Mouse (Mus musculus): Measurements from ENCODE around the gene Slc9a9. TPM values are rescaled to one million over a fixed set of nuclear protein-coding genes. Genes with fewer than 3 reads are reported as not detected.
A peak's percentile ranks its signal among the peaks of the same experiment; 100 is the strongest.

Slc9a9 gene
- polyA plus RNA-seq, 1 experiment from 2014 or later = 2.2 TPM

DNA sequence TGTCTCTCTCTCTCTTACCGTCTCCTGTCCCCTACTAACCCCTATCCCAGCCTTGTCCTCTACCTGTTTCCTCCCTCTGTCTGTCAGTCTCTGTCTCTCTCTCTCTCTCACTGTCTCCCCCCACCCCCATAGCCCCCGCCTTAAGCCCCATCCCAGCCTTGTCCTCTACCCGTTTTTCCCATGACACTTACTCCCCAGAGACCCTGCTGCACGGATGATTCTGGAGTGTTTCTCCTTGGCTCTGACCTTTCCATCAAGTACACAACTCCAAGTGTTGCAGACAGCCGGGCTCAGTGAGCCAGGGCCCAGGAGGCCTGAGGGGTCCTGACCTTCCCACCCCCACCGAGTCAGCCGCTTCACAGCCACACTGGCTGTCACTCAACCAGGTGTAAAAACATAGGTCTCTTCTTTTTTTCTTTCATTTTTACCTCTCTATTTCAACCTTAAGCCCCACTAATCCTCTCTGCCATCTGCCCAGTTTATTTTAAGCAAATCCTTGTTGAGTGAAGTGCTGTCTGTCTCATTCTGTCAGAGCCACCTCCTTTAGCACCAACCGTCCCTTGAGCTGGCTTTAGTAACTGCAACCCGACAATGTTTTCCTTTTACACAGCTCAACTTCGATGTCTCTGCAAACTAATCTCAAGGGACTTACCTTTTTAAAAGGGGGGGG lies 32.4 kb downstream of the Slc9a9 start:
- H3K4me2 ChIP-seq = no peak overlapping the region
- H3K9ac ChIP-seq (replicated peaks) = no peak overlapping the region
- no peak for ATAC-seq (ENCODE audit: insufficient number of reproducible peaks, insufficient read depth, low FRiP score, low TSS enrichment, low read depth)
- WGBS = 48% methylated on average over 10 of the region's 10 CpGs
- peaks cover 11% of the 10 kb centered on the region for H3K4me1 ChIP-seq (replicated peaks)
- H3K27me3 ChIP-seq = no peaks in the 10 kb centered on the region
- H3K4me3 ChIP-seq (replicated peaks) = no peak overlapping the region
- H3K36me3 ChIP-seq = no peaks in the 10 kb centered on the region
- no peak overlapping the region for H3K27ac ChIP-seq
- H3K9me3 ChIP-seq = no peaks in the 10 kb centered on the region

DNA sequence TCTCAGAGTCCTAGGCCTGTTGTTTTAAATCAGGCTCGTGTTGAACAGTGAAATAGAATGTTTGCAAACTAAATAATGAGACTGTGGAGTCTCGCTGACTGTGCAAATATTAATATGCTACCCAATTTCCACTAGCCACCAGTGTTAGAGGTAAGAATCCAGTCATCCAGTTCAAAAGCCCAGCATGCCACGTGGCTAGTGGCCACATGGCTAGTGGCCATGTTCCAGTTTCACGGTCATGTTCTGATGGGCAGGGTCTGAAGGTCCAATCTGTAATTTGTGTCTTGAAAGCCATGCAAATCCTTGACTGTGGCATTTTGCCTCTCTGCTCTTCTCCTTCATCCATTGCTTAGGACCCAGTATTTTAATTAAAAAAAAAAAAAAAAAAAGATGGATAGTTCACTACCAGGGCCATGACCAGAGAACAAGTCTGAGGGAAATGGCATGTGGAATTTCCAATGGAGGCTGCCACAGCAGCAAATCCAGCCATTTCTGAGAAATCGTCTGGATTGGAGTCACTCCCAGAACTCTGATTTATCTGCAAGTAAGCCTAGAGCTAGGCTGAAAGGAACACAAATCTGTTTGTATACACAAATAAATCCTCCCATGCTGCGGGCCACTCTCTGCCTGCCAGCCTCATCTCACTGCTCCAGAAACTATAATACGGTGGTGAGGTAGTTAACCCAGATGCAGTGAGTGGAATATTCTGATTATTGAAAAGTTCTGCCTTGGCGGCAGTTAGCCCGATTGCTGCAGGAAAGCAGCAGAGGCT lies 35.5 kb downstream of the Slc9a9 start:
- Histone ChIP-seq H3K4me3 (replicated peaks) (no peak overlapping the region), H3K27me3 (no peaks in the 10 kb centered on the region), H3K4me1 (replicated peaks) (peaks cover 11% of the 10 kb centered on the region), H3K27ac (no peak overlapping the region), H3K36me3 (no peaks in the 10 kb centered on the region), H3K9ac (replicated peaks) (no peak overlapping the region), H3K4me2 (no peak overlapping the region), H3K9me3 (no peaks in the 10 kb centered on the region)
- ATAC-seq (ENCODE audit: insufficient number of reproducible peaks, insufficient read depth, low FRiP score, low TSS enrichment, low read depth) = no peak
- 86% methylated on average over 9 of the region's 9 CpGs for WGBS

DNA sequence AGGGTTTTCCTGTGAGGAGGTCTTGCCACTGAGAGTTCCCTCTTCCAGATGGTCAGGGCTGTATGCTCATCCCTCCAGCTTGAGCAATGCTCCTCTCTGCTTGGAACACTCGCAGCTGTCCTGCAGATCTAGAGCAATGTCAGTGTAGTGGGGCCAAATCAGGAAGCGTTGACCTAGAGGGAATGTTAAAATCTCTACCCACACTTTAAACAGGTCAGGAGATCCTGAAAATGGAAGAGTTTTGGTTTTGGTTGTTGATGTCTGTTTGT lies 36.0 kb downstream of the Slc9a9 start:
- ATAC-seq (ENCODE audit: insufficient number of reproducible peaks, insufficient read depth, low FRiP score, low TSS enrichment, low read depth) = no peak
- H3K4me2 ChIP-seq = no peak overlapping the region
- no peak overlapping the region for H3K27ac ChIP-seq
- WGBS = 84% methylated on average over 2 of the region's 2 CpGs
- H3K4me1 ChIP-seq (replicated peaks) = peaks cover 11% of the 10 kb centered on the region
- H3K9ac ChIP-seq (replicated peaks) = no peak overlapping the region
- H3K27me3 ChIP-seq = no peaks in the 10 kb centered on the region
- H3K9me3 ChIP-seq = no peaks in the 10 kb centered on the region
- no peaks in the 10 kb centered on the region for H3K36me3 ChIP-seq
- H3K4me3 ChIP-seq (replicated peaks) = no peak overlapping the region

DNA sequence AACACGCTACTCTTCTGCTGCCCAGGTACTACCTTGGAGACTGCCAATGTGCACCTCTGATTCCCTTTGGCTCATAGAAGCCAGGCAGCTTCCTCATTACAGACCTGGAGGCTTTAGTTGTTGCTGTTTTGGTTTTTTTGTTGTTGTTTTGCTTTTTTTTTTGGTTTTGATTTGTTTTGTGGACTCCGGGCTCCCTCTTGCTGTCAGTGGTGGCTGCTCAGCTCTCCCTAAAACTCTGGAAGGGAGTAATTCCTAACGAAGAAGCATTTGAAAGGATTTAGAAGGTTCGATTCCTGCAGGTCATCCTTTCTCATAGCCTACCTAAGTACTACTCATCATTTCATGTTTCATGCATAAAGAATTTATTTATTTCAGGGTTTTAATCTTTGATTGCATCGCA lies 42.4 kb downstream of the Slc9a9 start:
- WGBS = 91% methylated on average over 5 of the region's 5 CpGs

DNA sequence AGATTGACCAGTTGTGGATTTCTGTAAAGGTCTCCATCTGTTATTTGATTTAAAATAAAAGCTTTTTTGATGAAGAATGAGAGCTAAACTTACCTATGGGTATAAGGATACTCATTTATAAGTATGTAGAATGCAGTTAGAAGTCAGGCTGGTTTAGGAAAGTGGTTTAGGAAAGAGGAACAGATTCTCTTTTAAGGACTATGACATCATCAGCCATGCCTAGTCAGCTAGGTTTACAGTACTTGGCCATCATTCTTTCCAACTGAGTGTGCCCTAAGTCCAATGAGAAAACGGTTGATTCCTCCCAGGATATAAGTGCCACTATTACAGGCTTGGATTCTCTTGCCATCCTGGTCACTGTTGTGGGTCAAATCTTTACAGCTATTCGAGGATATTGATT lies 47.0 kb downstream of the Slc9a9 start:
- Histone ChIP-seq H3K27me3 (no peaks in the 10 kb centered on the region), H3K4me1 (replicated peaks) (peaks cover 7% of the 10 kb centered on the region; the same call in 1 of the 2 replicates), H3K36me3 (no peaks in the 10 kb centered on the region), H3K4me3 (replicated peaks) (no peak overlapping the region), H3K9ac (replicated peaks) (no peak overlapping the region), H3K4me2 (no peak overlapping the region), H3K27ac (no peak overlapping the region), H3K9me3 (no peaks in the 10 kb centered on the region)
- no peak for ATAC-seq (ENCODE audit: insufficient number of reproducible peaks, insufficient read depth, low FRiP score, low TSS enrichment, low read depth)
- WGBS = 74% methylated on average over 2 of the region's 2 CpGs

More for the DNA sequence above, 42.4 kb downstream of the Slc9a9 start:
- Histone ChIP-seq H3K4me1 (replicated peaks) (no peaks in the 10 kb centered on the region), H3K9me3 (no peaks in the 10 kb centered on the region), H3K36me3 (no peaks in the 10 kb centered on the region), H3K9ac (replicated peaks) (no peak overlapping the region), H3K4me3 (replicated peaks) (no peak overlapping the region), H3K27ac (no peak overlapping the region), H3K4me2 (no peak overlapping the region), H3K27me3 (no peaks in the 10 kb centered on the region)
- ATAC-seq (ENCODE audit: insufficient number of reproducible peaks, insufficient read depth, low FRiP score, low TSS enrichment, low read depth) = no peak

DNA sequence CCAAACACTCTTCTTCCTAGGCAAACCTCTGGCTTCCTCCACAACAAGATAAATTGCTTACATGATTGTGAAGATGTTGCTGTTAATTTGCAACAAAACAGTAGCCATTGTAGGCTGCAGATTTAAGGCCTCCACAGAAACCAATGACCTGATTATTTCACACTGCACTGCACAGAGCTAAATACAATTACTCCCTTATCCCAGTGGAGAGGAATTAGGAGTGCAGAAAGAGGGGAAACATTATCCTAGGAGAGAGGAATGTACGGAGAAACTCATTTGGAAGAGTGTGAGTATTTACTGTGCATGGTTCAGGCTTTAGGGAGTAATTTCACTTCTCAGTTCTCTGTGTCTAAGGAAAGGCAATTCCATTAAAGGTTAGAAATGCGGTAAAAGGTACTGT lies 53.9 kb downstream of the Slc9a9 start:
- no peaks in the 10 kb centered on the region for H3K9me3 ChIP-seq
- no peak overlapping the region for H3K4me2 ChIP-seq
- no peak for ATAC-seq (ENCODE audit: insufficient number of reproducible peaks, insufficient read depth, low FRiP score, low TSS enrichment, low read depth)
- no peak overlapping the region for H3K9ac ChIP-seq (replicated peaks)
- no peak overlapping the region for H3K4me3 ChIP-seq (replicated peaks)
- 66% methylated on average over 2 of the region's 2 CpGs for WGBS
- no peaks in the 10 kb centered on the region for H3K4me1 ChIP-seq (replicated peaks)
- H3K36me3 ChIP-seq = no peaks in the 10 kb centered on the region
- no peak overlapping the region for H3K27ac ChIP-seq
- no peaks in the 10 kb centered on the region for H3K27me3 ChIP-seq

DNA sequence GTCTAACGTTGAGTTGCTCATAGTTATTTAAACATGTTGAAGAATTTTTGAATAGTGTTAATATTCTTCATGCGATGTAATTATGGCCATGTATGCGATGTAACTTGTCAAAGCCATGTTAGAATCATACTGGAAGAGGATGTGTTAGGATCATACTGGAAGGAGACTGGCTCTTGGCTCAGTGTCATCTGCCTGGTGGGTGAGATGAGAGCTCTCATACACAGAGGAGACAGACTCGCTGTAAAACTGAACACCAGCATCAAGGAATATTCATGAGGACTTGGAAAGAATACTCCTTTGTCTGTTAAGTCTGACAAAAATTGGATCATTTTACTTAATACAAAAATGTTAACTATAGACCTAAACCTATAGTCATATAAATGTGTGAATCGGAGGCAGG lies 55.4 kb downstream of the Slc9a9 start:
- no peak overlapping the region for H3K27ac ChIP-seq
- no peak for ATAC-seq (ENCODE audit: insufficient number of reproducible peaks, insufficient read depth, low FRiP score, low TSS enrichment, low read depth)
- no peak overlapping the region for H3K4me3 ChIP-seq (replicated peaks)
- no peaks in the 10 kb centered on the region for H3K36me3 ChIP-seq
- WGBS = 93% methylated on average over 5 of the region's 5 CpGs
- H3K9ac ChIP-seq (replicated peaks) = no peak overlapping the region
- H3K27me3 ChIP-seq = no peaks in the 10 kb centered on the region
- H3K9me3 ChIP-seq = no peaks in the 10 kb centered on the region
- no peak overlapping the region for H3K4me2 ChIP-seq
- no peaks in the 10 kb centered on the region for H3K4me1 ChIP-seq (replicated peaks)

DNA sequence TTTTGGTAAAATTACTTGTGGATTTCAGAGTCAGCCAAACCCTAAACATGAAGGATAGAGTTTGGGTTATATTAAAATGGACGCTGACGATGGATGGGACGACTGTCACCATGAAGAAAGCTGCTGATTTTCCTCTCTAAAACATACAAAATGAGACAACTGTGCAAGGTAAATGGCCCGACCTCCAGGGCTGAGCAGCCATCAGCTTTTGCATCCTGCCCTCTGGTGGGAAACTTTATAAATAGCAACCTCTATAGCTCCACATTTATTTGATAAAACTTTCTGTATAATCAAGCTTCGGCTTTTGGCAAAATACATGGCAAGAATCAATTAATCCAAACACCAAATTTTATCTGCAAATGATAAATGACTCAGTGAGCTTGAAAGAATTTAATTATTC lies 57.7 kb downstream of the Slc9a9 start:
- Histone ChIP-seq H3K9me3 (no peaks in the 10 kb centered on the region), H3K36me3 (no peaks in the 10 kb centered on the region), H3K4me1 (replicated peaks) (peaks cover under 1% of the 10 kb centered on the region), H3K4me2 (no peak overlapping the region), H3K9ac (replicated peaks) (no peak overlapping the region), H3K27ac (no peak overlapping the region), H3K4me3 (replicated peaks) (no peak overlapping the region), H3K27me3 (no peaks in the 10 kb centered on the region)
- WGBS = 45% methylated on average over 5 of the region's 5 CpGs
- no peak for ATAC-seq (ENCODE audit: insufficient number of reproducible peaks, insufficient read depth, low FRiP score, low TSS enrichment, low read depth)

DNA sequence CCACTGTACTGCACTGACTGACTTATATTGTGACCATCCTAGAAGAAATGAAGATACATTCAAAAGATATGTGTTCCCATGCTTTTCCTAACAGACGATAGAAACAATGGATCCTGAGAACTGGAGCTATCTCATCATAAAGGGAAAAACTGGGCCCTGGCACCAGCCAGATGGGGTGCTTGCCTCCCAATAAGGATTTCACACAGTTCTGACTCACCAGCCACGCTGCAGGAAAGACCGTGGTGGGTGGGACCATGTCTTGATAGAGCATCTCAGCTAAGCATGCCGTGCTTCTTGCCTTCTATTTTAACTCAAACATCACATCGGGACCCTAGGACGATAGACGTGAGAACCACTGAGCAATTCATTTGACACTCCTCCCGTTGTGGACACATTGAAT lies 60.7 kb downstream of the Slc9a9 start:
- WGBS = 92% methylated on average over 8 of the region's 8 CpGs

DNA sequence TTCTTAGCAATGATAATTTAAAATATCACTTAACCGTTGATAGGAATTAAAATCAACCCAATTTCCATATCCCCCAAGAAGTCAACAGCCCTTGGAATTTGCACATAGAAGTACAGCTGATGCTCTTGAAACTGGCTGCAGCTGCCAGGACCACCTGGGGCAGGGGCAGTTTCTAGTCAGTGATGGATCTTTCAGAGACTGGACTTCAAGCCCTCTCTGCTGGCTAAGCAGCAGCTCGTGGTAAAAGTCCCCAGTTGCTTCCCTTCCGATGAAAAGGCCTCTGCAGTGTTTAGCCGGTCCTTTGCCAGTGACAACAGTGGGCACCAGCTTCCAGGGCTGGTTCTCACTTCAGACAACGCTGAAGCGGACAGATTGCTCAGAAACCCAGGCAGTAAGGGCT lies 62.4 kb downstream of the Slc9a9 start:
- peak overlapping the region; percentile 4; the same call in 1 of the 2 replicates for H3K27ac ChIP-seq
- H3K27me3 ChIP-seq = 0 out of 2 replicates have a peak, but pooled peaks cover under 1% of the 10 kb centered on the region
- no peak overlapping the region for H3K9ac ChIP-seq (replicated peaks)
- H3K4me1 ChIP-seq (replicated peaks) = peaks cover 7% of the 10 kb centered on the region
- ATAC-seq (ENCODE audit: insufficient number of reproducible peaks, insufficient read depth, low FRiP score, low TSS enrichment, low read depth) = no peak
- 69% methylated on average over 6 of the region's 6 CpGs for WGBS
- no peak overlapping the region for H3K4me2 ChIP-seq
- H3K4me3 ChIP-seq (replicated peaks) = no peak overlapping the region
- H3K36me3 ChIP-seq = no peaks in the 10 kb centered on the region
- H3K9me3 ChIP-seq = no peaks in the 10 kb centered on the region

More for the DNA sequence above, 60.7 kb downstream of the Slc9a9 start:
- Histone ChIP-seq H3K4me3 (replicated peaks) (no peak overlapping the region), H3K36me3 (no peaks in the 10 kb centered on the region), H3K9ac (replicated peaks) (no peak overlapping the region), H3K27ac (no peak overlapping the region), H3K9me3 (no peaks in the 10 kb centered on the region), H3K4me1 (replicated peaks) (peaks cover 7% of the 10 kb centered on the region), H3K27me3 (no peaks in the 10 kb centered on the region), H3K4me2 (no peak overlapping the region)
- no peak for ATAC-seq (ENCODE audit: insufficient number of reproducible peaks, insufficient read depth, low FRiP score, low TSS enrichment, low read depth)

DNA sequence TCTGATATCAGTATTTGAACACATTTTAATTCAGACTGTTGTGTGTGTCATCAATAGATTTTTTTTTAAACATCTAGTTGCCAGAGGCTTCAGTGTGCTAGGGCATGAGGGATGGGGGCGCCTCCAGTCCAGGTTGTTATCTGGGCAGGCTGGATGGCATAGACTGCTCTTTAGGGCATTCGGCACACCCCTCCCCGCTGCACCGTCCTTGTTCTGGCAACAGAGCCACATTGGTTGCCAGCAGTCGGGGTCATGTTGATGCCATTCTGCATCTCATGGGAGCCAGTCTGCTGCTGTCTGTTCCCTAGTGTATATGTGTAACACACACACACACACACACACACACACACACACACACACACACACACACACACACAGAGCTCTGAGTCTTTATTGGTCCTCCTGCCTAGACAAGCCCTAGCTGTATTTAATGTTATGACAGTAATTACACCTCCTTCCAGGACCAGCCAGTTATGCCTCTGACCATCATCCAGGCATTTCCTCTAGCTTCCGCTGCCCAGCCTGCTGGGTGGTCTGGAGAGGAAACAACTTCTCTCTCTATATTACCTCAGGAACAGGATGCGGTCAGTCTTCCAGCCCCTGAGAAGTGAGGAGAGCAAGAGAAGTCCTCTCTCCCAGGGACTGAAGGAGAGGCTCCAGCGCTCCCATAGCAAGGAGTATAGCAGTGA lies 63.0 kb downstream of the Slc9a9 start:
- 58% methylated on average over 8 of the region's 8 CpGs for WGBS
- no peaks in the 10 kb centered on the region for H3K36me3 ChIP-seq
- H3K27me3 ChIP-seq = 0 out of 2 replicates have a peak, but pooled peaks cover 7% of the 10 kb centered on the region
- H3K4me3 ChIP-seq (replicated peaks) = no peak overlapping the region
- peak; percentile 60; the same call in 1 of the 2 replicates for ATAC-seq (ENCODE audit: insufficient number of reproducible peaks, insufficient read depth, low FRiP score, low TSS enrichment, low read depth)
- H3K9ac ChIP-seq (replicated peaks) = no peak overlapping the region
- no peak overlapping the region for H3K4me2 ChIP-seq
- peaks cover 7% of the 10 kb centered on the region for H3K4me1 ChIP-seq (replicated peaks)
- no peaks in the 10 kb centered on the region for H3K9me3 ChIP-seq
- H3K27ac ChIP-seq = no peak overlapping the region

All from limb, embryonic 12.5 days (tissue).